Mouse (Mus musculus) T-cell, adult 2 months (primary cell): ENCODE data around the gene Arid3c.
"Not testable (repeated sequence)": the region's sequence is repeated elsewhere in the genome, so short reads cannot be mapped to it uniquely, and the experiment has no call there.

Experiments
- DNase-seq: peaks from one replicate; pipeline ENCODE4 v3.0.0; 2022; ENCODE audit warnings: low spot score

Gene Arid3c

GRCm38 (mm10) chr4:41731052-41731765 is at the start of gene Arid3c:
Gene Arid3c (minus strand): TSS chr4:41731142.
- no peak for DNase-seq

- DNase-seq: not testable (repeated sequence)
Observed at GRCm38 (mm10) chr4:41775840-41776239, 44.9 kb upstream of the Arid3c start.

GRCm38 (mm10) chr4:41774506-41774905 is 43.6 kb upstream of the Arid3c start:
- DNase-seq: not testable (repeated sequence)

GRCm38 (mm10) chr4:41774002-41774401 is 43.1 kb upstream of the Arid3c start, which contains the start of gene Ccl27a:
Gene Ccl27a (minus strand): TSS chr4:41774247.
- peak; percentile 85 for DNase-seq

GRCm38 (mm10) chr4:41773502-41773901 is 42.6 kb upstream of the Arid3c start:
- DNase-seq: peak; percentile 59

- DNase-seq: not testable (repeated sequence)
Observed at GRCm38 (mm10) chr4:41772946-41773345, 42.0 kb upstream of the Arid3c start.

- not testable (repeated sequence) for DNase-seq
Observed at GRCm38 (mm10) chr4:41767301-41767700, 36.4 kb upstream of the Arid3c start.

- DNase-seq: not testable (repeated sequence)
Observed at GRCm38 (mm10) chr4:41763176-41763575, 32.2 kb upstream of the Arid3c start.

GRCm38 (mm10) chr4:41762688-41763114 is 31.8 kb upstream of the Arid3c start:
- not testable (repeated sequence) for DNase-seq

- DNase-seq: no peak
Observed at GRCm38 (mm10) chr4:41762099-41762687, 31.3 kb upstream of the Arid3c start.

- DNase-seq: no peak
Observed at GRCm38 (mm10) chr4:41761680-41762079, 30.7 kb upstream of the Arid3c start.

GRCm38 (mm10) chr4:41760911-41761310 is 30.0 kb upstream of the Arid3c start:
- no peak for DNase-seq

GRCm38 (mm10) chr4:41760288-41760721 is 29.4 kb upstream of the Arid3c start:
- peak; percentile 11 for DNase-seq

GRCm38 (mm10) chr4:41759656-41760287 is 28.8 kb upstream of the Arid3c start:
- DNase-seq: no peak

GRCm38 (mm10) chr4:41759206-41759605 is 28.3 kb upstream of the Arid3c start:
- no peak for DNase-seq

- DNase-seq: no peak
Observed at GRCm38 (mm10) chr4:41758701-41759100, 27.8 kb upstream of the Arid3c start.

- DNase-seq: no peak
Observed at GRCm38 (mm10) chr4:41758021-41758420, 27.1 kb upstream of the Arid3c start.

- no peak for DNase-seq
Observed at GRCm38 (mm10) chr4:41757321-41757720, 26.4 kb upstream of the Arid3c start.

- no peak for DNase-seq
Observed at GRCm38 (mm10) chr4:41756440-41756839, 25.5 kb upstream of the Arid3c start.

- peak; percentile 90 for DNase-seq
Observed at GRCm38 (mm10) chr4:41755338-41756305, 24.7 kb upstream of the Arid3c start, which contains the start of gene Sigmar1. Gene Sigmar1 (minus strand): TSS chr4:41756157.

- DNase-seq: no peak
Observed at GRCm38 (mm10) chr4:41754797-41755337, 23.9 kb upstream of the Arid3c start, which contains the start of gene Galt. Gene Galt (plus strand): TSS chr4:41755228.
